Mouse (Mus musculus) adipocyte (in vitro differentiated cells): Measurements from ENCODE around the gene Stpg3.

Experiments
- DNase-seq: peaks from one replicate; pipeline ENCODE4 v3.0.0-alpha.2; 2016; ENCODE audit warnings: low spot score

Stpg3 gene

DNA sequence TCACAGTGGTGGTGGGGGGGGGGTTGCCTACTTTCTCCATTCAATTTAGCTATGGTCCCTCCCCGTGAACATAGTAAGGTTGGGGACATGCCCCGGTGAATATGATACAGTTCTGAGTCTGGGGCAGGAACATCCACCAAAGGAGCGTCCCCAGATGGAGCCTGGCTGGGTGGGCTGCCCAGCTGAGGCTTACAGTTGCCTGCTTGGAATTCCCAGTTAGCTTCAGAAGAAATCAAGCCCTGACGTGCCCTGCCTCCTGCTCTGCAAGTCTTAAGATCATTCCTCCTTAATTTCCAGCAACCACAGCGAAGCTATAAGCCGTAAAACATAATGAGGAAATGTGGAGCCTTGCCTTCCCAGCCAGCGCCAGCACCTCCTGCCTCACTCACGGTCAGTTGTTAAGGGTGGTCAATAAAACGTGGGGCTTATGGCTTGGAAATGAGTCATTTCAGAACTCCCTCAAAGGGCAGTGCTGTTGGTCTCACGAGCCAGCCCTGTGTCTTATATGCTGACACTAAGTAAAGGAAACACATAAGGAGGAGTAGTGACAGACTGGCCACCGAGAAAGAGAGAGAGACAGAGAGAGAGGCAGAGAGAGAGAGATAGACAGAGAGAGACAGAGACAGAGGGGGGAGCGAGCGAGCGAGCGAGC, 34.7 kb downstream of the Stpg3 start:
- no peak for DNase-seq

DNA sequence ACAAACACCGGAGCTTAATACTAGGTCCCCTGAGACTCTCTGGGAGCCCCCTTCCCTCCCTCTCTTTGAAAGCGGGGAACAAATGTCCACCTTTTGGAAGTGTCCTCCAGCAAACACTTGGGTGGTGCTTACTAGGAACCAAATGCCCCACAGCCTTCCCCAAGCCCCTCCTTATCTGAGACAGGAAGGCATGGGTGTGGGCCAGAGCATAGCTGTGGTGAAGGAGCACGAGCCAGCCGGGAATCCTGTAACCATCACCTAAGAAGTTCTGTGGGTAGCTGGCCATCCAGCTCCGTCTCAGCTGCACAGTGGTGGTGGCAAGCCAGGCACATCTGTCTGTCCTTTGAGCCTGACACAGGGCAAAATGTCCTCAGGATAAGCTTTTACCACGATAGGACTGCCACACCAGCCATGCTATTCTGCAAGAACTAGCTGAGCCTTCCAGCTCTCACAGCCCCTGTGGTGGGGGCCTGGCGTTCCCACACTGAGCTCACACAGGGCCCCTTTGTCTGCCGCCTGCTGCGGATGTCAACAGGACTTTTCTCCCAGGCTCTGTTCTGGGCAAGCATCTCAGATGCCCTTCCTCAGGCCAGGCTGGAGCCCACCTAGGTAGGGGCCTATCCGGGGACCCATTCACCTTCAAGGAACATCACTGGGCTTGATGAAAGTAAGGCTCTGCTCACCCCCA, 36.0 kb downstream of the Stpg3 start:
- DNase-seq, result no peak

DNA sequence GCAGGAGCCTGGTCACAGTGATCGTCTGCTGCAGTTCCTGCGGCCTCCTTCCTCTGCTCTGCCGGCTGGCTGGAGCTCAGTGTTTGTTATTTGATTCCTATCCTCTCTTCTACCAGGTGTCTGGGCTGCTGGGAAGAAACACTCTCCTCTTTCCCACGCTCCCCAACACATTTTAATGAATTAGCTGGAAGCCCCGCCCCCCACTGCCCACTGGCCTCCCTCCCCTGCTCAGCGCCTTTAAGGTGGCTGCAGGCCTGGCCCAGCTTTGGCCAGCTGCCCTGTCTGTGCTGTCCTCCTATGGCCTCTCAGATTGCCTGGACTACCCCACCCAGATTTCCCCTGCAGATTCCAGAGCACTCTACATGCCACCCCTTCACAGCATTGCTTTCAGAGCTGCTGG, 36.8 kb downstream of the Stpg3 start:
- no peak for DNase-seq

DNA sequence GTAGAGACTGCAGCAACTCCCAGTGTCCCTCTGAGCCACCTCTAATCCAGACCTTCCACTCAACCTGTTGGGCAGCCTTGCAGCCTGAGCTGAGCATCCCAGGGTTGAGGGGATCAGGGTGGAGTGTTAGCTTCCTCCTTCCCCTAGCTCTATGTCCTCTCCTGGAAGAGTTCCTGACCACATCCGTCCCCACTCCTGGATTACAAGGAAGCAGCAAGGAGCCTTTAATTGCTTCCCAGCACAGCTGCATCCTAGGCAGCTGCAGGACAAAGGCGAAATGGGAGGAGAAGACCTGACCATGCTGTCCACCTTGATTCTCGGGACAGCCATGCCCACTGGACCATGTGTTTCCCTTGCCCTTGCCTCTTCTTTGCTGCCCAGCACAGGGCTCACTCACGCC, 37.4 kb downstream of the Stpg3 start:
- DNase-seq, result no peak

DNA sequence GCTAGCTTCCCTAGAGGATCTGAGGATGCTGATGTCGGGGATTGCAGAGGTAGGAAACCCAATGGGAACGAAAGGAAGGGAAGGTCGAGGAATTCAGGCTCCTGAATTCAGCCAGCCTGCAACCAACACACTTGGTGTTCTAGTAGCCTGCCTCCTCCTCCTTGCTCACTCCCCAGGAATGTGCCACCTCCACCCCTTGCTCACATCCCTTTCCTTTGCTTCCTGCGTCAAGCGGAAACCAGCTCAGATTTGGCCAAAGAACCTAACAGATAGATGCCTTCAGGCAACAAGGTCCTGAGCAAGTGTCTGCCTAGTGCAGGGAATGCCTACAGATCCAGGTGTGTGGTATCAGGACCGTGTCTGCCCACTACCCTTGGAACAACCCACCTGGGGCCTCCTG, 37.9 kb downstream of the Stpg3 start:
- no peak for DNase-seq

DNA sequence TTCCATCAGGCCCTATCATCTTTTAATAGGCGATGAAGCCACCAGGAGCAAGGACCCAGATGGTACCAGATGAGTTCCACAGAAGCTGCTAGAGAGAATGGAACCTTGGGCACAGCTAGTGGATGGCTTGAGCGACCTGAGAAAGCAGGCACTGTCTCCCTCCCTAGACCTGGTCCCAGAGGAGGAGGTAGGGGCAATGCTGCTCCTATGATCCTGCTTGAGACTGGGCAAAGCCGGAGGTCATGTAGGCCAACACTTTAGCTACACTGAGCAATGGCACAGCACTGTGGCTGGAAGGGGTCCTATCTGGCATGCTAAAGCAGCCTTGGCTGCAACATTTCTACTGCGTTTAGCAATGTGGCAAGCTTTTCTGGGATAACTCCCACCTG, 38.8 kb downstream of the Stpg3 start:
- no peak for DNase-seq

DNA sequence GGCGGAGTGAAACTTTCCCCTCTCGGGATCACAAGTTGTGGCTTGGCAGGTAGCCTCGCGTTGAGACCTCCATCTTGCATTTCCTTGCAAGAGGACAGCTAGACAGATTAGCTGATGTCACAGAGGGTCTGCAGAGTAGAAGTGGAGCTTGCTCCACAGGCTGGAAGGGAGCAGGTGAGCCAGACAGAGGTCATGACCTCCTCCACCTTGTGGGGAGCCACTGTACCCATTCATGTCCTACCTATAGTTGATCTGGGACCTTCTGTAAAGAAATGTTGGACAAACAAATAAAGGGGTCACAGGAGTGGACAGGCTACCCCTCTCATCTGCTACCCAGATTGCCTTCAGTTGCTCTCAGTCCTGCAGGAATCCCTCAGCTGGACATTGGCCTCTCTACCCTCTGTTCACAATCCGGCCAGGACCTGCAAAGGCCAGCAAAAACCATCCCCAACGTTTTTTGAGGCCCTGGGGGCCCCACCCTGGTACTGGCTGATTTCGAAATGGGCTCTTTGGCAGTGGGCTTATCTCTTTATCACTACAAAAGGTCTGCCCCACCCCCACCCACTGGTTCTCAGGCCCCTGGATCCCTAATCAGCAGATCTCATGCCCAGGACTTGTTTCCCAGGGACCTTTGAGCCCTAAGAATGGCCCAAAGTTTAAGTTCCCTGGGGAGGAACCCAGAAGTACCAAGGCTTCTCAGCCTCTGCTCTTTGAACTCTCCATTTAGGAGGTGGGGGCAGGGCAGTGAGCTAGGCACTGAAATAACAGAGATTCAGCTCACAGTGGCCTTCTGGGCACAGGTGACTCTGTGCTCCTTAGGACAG, 39.4 kb downstream of the Stpg3 start:
- no peak for DNase-seq

DNA sequence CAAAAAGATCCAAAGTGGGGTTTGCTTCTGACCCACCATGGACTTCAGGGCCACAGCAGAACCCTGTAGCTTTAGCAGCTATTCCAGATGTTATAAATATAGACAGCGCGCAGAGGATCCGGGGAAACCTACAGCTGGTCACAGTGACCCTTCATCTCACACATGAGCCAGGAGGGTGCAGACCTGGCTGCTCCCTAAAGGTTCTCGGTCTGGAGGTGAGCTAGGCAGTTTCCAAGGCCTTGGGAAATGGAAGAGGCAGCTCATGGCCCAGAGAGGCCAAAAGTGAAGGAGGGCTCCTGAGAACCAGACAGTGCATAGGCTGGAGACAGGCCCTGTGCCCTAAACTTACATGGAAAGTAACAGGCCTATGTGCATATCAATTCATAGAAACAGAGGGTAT, 40.6 kb downstream of the Stpg3 start:
- no peak for DNase-seq

DNA sequence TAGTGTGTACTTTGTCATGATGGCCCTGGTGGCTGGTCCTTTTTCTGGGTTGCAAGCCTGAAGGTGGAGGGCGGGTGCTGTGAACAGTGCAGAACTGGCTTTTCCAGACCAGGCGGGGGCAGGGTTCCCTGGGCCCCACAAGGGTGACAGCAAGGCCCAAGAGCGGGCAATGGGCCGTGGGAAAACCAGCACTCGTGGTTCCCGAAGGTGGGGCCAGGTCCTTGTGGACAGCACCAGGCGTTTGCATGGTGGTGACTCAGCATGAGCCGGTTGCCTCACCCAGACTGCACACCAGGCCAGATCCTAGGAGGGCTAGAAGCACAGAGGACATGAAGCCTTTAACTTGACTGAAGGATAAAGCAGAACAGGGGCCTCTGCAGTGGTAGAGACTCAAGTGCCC, 41.8 kb downstream of the Stpg3 start:
- peak; percentile 73 for DNase-seq

DNA sequence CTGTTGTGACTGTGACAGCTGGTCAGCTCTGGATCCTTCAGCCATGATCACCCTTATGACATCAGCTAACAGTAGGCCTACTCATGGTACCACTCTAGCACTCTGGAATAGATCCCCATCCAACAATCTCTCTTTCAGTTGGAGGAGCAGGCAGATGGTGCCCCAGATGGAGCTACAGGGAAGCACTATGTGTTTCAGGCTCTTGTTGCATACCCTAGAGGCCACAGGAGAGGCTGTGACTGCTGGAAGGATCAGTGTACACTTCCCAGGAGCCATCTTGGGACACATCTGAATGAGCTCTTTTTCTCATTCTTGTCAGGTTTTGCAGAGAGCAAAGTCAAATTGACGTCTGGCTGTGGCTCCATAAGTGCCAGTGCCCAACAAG, 42.7 kb downstream of the Stpg3 start:
- DNase-seq, result no peak

DNA sequence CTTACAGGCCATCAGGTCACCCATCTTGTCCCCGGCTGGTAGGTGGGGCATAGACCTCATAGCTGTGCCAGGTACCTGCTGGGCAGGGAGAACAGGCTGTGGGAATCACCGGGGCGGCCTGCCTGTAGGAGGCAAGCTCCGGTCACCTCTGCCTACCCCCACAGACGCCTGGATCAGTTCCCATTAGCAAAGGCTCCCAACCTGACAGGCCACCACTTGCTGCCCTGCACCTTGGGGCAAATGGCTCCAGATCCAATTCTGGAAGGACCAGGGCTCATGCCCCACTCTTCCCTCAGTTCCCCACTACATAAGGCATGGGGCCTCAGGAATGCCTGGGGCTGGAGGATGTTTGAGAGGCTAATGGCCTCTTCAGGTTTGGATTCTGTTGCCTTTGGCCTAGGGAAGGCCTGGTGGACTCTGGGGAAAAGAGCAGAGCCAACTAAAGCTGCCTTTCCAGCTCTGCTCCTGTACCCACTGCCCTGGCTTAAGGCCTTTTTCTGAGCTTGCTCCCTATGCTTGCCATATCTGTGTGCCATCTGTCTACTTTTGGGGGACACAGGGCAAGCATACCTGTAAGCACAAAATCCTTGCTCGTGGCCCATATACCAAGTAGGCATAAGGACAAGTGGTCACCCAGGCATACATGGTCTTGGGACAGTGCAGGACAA, 43.2 kb downstream of the Stpg3 start:
- peak; percentile 54 for DNase-seq

DNA sequence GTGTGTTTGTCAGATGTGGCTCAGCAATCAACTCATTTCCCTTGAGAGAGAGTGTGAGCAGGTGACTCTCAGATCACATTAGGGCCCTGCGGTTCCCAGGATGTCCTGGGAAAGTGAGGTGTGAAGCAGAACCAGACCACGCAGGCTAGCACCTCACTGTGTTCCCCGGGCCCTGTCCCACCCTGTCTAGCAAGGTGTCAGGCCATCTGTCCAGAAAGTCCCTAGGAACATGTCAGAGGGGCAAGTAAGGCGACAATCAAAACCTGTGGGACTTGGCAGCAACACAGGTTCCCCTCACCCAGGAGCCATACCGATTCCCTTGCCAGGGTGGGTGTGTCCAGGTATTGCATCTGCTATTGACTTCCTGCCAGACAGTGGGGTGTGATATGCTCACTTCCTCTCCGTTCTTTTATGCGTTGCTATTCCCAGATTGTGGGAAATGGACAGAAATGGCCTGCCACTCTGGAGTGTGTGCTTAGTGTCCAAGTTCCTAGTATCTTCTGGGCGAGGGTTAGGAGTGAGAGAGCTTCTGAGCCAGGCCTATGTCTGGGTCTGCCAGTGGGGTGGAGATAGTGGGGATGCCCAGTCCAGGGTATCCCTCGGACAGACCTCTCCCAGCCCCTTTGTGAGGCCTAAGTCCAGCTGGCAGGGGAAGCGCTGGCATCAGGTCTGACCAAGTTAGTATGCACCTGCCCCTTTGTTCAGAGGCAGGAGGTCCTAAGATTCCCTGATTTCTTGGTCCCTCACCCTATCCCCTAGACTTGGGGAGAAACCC, 43.9 kb downstream of the Stpg3 start:
- no peak for DNase-seq

DNA sequence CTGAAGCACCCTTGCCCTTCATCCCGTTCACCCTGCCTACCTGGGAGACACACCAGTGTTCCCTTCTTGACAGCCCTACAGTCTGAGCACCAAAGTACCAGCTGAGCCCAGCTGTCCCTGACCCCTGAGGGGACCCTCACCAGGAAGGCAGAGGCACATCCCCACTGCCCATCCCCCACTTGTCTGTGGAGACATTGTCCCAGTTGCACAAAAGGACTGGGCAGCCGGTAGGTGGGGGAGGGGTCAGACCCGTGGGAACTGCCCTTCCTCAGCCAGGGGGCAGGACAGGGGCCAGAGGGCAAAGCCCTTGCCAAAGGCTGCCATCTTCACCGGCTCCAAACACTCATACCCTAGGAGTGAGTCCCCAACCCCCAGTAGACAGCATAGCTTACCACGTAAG, 44.7 kb downstream of the Stpg3 start:
- peak; percentile 30 for DNase-seq

DNA sequence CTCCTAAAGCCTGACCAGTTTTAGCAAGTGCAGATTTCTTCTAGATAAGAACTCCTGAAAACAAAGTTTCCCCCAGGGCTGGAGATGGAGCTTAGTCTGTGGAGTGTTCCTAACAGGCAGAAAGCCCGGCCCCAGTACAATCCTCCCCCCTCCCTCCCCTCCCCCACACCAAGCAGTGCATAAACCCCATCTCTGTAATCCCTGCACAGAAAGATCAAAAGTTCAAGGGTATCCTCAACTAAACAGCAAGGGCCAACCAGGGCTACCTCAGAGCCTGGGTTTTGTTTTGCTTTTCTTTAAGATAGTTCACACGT, 45.8 kb downstream of the Stpg3 start:
- DNase-seq, result no peak

DNA sequence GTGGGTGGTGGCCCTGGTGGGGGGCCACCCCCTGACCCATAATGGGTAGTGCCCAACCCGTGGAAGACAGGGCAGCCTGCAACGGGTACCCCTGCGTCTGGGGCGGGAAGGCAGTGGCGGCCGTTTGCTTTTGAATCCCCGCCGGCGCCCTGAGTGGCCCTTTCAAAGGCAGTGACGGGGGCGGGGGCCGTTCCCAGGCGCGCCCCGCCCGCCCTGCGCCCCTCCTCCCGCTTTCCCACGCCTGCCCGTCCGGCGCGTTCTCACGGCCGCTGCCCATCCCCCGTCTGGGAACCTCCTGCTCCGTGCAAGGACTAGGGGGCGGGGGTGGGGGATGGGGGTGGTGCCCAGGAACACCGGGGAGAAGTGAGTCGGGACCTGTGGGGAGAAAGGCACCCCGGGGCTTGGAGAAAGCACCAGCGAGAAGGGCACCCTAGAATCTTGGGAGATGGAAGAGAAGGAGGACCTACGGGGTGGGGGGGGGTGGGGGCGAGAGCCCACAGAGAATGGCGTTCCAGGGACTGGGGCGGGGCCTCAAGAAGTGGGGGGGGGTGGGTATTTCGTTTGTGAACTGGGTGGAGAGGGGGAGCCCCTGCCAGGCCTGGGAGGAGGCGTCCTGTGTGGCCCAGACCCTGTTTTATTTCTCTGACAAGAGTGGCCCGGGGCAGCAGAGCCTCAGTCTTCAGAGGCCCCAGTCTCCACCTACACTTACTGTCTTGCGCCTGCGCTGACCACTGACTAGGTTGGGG, 46.3 kb downstream of the Stpg3 start:
- DNase-seq, result no peak

DNA sequence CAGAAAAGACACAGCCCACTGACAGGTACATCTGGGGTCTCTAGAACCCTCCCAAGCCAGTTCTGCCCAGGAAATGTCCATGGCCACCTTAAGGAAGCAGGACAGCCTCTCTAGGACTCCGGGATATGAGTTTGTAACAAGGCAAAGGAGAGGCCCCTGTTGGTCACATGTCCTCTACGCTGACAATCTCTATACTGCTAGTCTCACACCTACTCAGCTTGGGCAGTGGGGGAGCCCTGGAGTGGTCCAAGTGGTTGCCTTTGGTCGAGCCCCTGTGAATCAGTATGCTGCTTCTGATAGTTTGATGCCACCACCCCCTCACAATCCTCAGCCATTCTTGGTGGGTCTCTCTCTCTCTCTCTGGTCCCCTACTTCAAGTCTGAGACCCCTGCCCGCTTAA, 47.0 kb downstream of the Stpg3 start:
- no peak for DNase-seq
